Mouse (Mus musculus): Measurements from ENCODE around the gene Tspan6.

The Tspan6 gene

GRCm38 (mm10) chrX:133898014-133898542 lies at the start of gene Tspan6:
Gene Tspan6 (minus strand): TSS chrX:133898429.
- peak; percentile 78 for DNase-seq (ENCODE audit: low spot score)

- peak; percentile 65 for DNase-seq (ENCODE audit: low spot score)
These were observed 49.2 kb upstream of the Tspan6 start for GRCm38 (mm10) chrX:133947427-133947826.

- no peak for DNase-seq (ENCODE audit: low spot score)
These were observed 41.3 kb upstream of the Tspan6 start for GRCm38 (mm10) chrX:133939561-133939960.

GRCm38 (mm10) chrX:133936605-133937225 lies 38.5 kb upstream of the Tspan6 start:
- DNase-seq (ENCODE audit: low spot score) = no peak

- peak; percentile 40 for DNase-seq (ENCODE audit: low spot score)
These were observed 33.2 kb upstream of the Tspan6 start for GRCm38 (mm10) chrX:133931302-133932013.

- no peak for DNase-seq (ENCODE audit: low spot score)
These were observed 28.5 kb upstream of the Tspan6 start for GRCm38 (mm10) chrX:133926760-133927159.

- DNase-seq (ENCODE audit: low spot score) = no peak
These were observed 23.0 kb upstream of the Tspan6 start for GRCm38 (mm10) chrX:133921187-133921586.

- no peak for DNase-seq (ENCODE audit: low spot score)
These were observed 16.0 kb upstream of the Tspan6 start for GRCm38 (mm10) chrX:133914219-133914618.

- no peak for DNase-seq (ENCODE audit: low spot score)
These were observed 14.8 kb upstream of the Tspan6 start for GRCm38 (mm10) chrX:133913006-133913405.

GRCm38 (mm10) chrX:133911397-133912103 lies 13.3 kb upstream of the Tspan6 start:
- DNase-seq (ENCODE audit: low spot score) = no peak

GRCm38 (mm10) chrX:133908261-133908660 lies 10.0 kb upstream of the Tspan6 start, which contains the start of gene Srpx2:
Gene Srpx2 (plus strand): TSS chrX:133908426.
- DNase-seq (ENCODE audit: low spot score) = no peak

GRCm38 (mm10) chrX:133888111-133888510 lies 10.1 kb downstream of the Tspan6 start:
- no peak for DNase-seq (ENCODE audit: low spot score)

- no peak for DNase-seq (ENCODE audit: low spot score)
These were observed 10.9 kb downstream of the Tspan6 start for GRCm38 (mm10) chrX:133887308-133887707.

- no peak for DNase-seq (ENCODE audit: low spot score)
These were observed 28.5 kb downstream of the Tspan6 start for GRCm38 (mm10) chrX:133869743-133870142.

- DNase-seq (ENCODE audit: low spot score) = no peak
These were observed 44.6 kb downstream of the Tspan6 start for GRCm38 (mm10) chrX:133853637-133854036.

- DNase-seq (ENCODE audit: low spot score) = no peak
These were observed 47.5 kb downstream of the Tspan6 start, which contains the start of gene Tnmd for GRCm38 (mm10) chrX:133850680-133851079. Gene Tnmd (plus strand): TSS chrX:133850980.
